Mouse (Mus musculus): Measurements from ENCODE around the gene Mlf2. TPM values are rescaled to one million over a fixed set of nuclear protein-coding genes. Genes with fewer than 3 reads are reported as not detected.
A peak's percentile ranks its signal among the peaks of the same experiment; 100 is the strongest.

Mlf2 gene
- polyA plus RNA-seq, 1 experiment from 2014 or later, result 257 TPM

DNA sequence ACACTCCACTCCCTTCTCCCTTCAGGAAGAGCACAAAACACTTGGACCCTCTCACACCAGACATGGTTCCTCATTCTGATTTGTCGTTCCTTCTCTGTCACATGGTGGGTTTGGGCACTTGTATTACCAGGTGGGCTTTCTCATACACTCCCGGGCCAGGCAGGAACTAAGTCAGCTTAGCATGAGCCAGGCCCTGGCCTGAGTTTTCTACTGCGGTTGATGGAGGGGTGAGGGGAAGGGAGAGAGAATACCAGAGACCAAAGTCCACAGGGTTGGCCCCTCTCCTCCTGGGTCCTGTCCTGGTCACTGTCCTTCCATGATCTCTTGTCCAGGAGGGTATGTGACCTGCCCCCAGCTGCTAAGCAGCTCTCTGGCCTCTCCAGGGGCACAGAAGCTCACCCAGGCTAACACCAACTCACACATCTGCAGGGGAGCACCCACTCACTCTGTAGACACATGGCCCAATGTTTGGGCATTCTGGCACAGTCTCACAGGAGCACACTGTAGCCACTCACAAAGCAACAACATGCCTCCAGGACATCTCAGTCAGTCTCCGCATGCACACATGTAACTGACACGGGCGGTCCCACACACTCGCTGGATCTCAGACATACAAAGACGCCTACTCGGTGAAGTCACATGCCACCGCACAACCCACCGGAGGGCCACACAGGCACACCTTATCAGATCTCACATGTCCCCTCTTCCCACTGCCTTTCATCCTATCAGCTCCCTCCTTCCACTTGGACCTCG is 15.1 kb upstream of the Mlf2 start:
- peak overlapping the region; percentile 95 for H3K4me2 ChIP-seq
- no peaks in the 10 kb centered on the region for H3K9me3 ChIP-seq (ENCODE audit: control insufficient read depth, low read length)
- ATAC-seq (replicated peaks; ENCODE audit: low FRiP score) (no peak), DNase-seq (ENCODE audit: low spot score) (peak; percentile 43)
- no peak overlapping the region for H3K27ac ChIP-seq (ENCODE audit: low read depth, low read length)
- peak overlapping the region; percentile 88 for H3K4me3 ChIP-seq (ENCODE audit: low read depth, low read length)
- peaks cover 26% of the 10 kb centered on the region for H3K4me1 ChIP-seq (replicated peaks; ENCODE audit: control insufficient read depth, insufficient read depth, low read length)
- peaks cover 2% of the 10 kb centered on the region; the same call in 1 of the 2 replicates for H3K36me3 ChIP-seq (ENCODE audit: control insufficient read depth, insufficient read depth, low read length)
- WGBS, result 14% methylated on average over 12 of the region's 12 CpGs
- peak overlapping the region; percentile 86 for H3K9ac ChIP-seq (ENCODE audit: low read depth, low read length)
- peaks cover 50% of the 10 kb centered on the region for H3K27me3 ChIP-seq (replicated peaks; ENCODE audit: control insufficient read depth, insufficient read depth, low read length)

DNA sequence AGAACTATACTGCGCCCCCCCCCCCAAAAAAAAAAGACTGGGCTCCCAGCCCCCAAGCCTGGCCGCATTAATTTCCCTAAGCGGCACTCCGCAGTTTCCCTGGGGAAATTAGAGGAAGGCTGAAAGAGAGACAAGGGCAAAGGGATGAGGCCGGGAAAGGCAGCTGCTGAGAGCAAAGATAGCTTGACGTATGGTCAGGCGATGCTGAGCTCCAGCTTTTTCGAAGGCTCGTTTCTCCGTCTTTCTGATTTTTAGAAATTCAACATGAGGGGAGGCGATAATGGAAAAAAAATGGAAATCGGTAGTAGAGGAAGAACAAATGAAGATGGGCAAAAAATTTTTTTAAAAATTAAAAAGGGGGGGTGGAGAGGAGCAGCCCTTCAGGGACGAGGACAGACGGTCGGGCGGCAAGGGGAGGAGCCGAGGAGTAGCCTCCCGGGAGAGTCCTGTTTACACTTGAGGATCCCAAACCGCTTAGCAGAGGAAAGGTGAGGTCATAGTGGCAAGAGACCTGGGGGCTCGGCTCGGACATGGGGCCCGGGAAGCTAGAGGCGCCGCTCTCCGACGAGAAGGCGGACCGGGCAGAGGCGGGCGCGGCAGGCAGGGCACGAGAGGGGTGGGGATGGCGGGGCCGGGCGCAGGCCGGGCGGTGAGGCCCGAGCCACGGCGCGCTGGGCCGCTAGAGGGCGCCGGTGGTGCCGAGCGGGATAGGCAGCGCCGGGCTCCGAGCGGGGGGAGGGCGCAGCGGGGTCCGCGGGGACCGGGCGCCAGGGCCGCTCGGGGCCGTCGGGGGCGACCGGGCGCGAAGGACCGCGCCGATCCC is 14.3 kb upstream of the Mlf2 start:
- Histone ChIP-seq H3K9me3 (ENCODE audit: control insufficient read depth, low read length) (no peaks in the 10 kb centered on the region), H3K27me3 (replicated peaks; ENCODE audit: control insufficient read depth, insufficient read depth, low read length) (peaks cover 45% of the 10 kb centered on the region), H3K4me2 (peak overlapping the region; percentile 95), H3K27ac (ENCODE audit: low read depth, low read length) (peak overlapping the region; percentile 96), H3K4me3 (ENCODE audit: low read depth, low read length) (peak overlapping the region; percentile 88), H3K36me3 (ENCODE audit: control insufficient read depth, insufficient read depth, low read length) (peaks cover 2% of the 10 kb centered on the region; the same call in 1 of the 2 replicates), H3K4me1 (replicated peaks; ENCODE audit: control insufficient read depth, insufficient read depth, low read length) (peaks cover 30% of the 10 kb centered on the region), H3K9ac (ENCODE audit: low read depth, low read length) (peak overlapping the region; percentile 86)
- DNase-seq (ENCODE audit: low spot score) (peak; percentile 88), ATAC-seq (replicated peaks; ENCODE audit: low FRiP score) (peak; percentile 81)
- 2% methylated on average over 54 of the region's 67 CpGs for WGBS

DNA sequence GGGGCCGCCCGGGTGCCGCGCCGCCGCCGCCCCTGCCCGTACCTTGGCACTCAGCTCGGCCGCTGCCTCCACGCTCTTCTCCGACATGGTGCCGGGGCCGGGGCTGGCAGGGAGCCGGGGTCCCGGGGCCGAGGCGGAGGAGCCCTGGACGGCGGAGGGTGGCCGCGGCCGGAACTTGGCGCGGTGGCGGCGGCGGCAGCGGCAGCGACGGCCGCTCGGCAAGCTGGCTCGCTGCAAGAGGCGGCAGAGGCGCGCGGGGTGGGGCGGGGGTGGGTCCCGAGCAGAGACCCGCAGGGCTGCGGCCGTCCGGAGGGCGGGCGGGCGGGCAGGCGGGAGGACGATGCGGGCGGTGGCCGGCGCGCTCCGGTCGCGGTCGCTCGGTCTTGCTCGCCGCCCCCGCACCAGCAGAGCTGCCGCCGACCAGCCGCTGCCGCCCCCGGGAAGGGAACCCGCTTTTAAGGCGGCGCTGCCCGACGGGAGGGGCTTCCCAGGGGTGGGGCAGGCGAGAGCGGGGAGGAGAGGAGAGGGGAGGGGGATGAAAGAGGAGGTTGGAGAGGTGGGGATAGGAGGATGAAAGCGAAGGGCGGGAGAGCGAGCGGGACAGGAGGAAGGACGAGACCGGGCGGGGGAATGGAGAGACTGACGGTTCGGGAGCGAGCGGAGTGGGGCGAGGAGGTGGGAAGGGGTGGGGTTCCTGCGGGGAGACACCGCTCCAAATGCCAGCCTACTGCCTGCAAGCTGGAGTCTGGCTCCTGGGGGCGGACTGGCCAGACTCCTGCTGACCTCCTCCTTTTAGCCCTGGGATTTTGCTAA is 13.5 kb upstream of the Mlf2 start:
- Histone ChIP-seq H3K4me1 (replicated peaks; ENCODE audit: control insufficient read depth, insufficient read depth, low read length) (peaks cover 30% of the 10 kb centered on the region), H3K27ac (ENCODE audit: low read depth, low read length) (peak overlapping the region; percentile 96), H3K27me3 (replicated peaks; ENCODE audit: control insufficient read depth, insufficient read depth, low read length) (peaks cover 43% of the 10 kb centered on the region), H3K4me3 (ENCODE audit: low read depth, low read length) (peak overlapping the region; percentile 88), H3K9ac (ENCODE audit: low read depth, low read length) (peak overlapping the region; percentile 86), H3K36me3 (ENCODE audit: control insufficient read depth, insufficient read depth, low read length) (peaks cover 2% of the 10 kb centered on the region; the same call in 1 of the 2 replicates), H3K9me3 (ENCODE audit: control insufficient read depth, low read length) (no peaks in the 10 kb centered on the region), H3K4me2 (peak overlapping the region; percentile 95)
- DNase-seq (ENCODE audit: low spot score) (peak; percentile 83), ATAC-seq (replicated peaks; ENCODE audit: low FRiP score) (peak; percentile 44)
- WGBS, result 1% methylated on average over 68 of the region's 89 CpGs

DNA sequence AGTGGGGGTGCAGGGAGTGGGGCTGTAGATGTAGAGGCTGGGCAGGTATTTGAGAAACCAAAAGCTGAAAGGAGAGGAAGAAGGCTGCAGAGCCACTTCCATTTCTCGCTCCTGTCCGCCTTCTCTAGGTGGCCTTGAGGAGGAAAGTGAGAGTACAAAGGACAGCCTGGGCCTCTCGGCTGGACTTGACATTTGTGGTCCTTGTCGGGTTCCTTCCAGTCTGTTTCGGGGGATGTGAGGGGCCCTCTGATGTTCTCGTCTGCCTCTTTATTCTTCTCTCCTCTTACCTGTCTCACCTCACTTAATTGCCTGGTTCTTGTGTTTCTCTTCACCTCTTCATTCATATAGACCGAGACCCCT is 12.9 kb upstream of the Mlf2 start:
- H3K4me2 ChIP-seq, result peak overlapping the region; percentile 95
- DNase-seq (ENCODE audit: low spot score) (no peak), ATAC-seq (replicated peaks; ENCODE audit: low FRiP score) (no peak; the same call in 1 of the 2 replicates)
- H3K4me1 ChIP-seq (replicated peaks; ENCODE audit: control insufficient read depth, insufficient read depth, low read length), result peaks cover 30% of the 10 kb centered on the region
- peak overlapping the region; percentile 88 for H3K4me3 ChIP-seq (ENCODE audit: low read depth, low read length)
- H3K9me3 ChIP-seq (ENCODE audit: control insufficient read depth, low read length), result no peaks in the 10 kb centered on the region
- H3K36me3 ChIP-seq (ENCODE audit: control insufficient read depth, insufficient read depth, low read length), result peaks cover 2% of the 10 kb centered on the region; the same call in 1 of the 2 replicates
- H3K27ac ChIP-seq (ENCODE audit: low read depth, low read length), result peak overlapping the region; percentile 96
- peaks cover 43% of the 10 kb centered on the region for H3K27me3 ChIP-seq (replicated peaks; ENCODE audit: control insufficient read depth, insufficient read depth, low read length)
- 13% methylated on average over 7 of the region's 7 CpGs for WGBS
- peak overlapping the region; percentile 86; the same call in 1 of the 2 replicates for H3K9ac ChIP-seq (ENCODE audit: low read depth, low read length)

DNA sequence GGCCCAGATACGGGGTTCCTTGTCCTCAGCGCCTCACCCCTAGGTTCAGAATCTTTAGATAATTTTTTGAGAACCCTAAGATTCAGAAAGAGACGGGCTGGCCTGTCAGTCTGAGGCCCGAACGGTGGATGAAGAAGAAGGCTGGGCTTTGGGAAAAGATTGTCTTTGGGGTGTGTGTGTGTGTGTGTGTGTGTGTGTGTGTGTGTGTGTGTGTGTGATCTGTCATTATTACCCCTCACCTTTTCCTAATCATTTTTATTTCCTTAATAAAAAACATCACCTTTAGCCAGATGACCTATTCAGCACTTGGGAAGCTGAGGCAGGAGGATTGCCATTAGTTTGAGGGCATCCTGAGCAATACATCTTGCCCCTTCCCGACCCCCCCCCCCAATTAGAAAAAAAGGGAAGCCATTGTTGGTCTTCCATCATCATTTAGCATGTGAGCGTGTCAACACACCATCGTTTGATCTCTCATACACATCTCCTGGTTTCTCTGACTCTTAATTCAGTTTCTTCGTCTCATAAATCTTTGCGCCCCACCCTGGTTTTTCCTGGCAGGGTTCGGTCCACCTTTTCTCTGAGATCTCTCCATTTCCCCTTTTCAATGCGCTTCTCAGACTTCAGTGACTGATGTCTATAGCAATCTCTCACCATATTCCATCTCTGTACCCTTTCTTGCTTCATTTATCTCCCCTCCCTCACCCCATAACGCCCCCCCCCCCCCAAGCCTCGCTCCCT is 12.1 kb upstream of the Mlf2 start:
- H3K27ac ChIP-seq (ENCODE audit: low read depth, low read length), result peak overlapping the region; percentile 96
- 23% methylated on average over 14 of the region's 14 CpGs for WGBS
- H3K4me2 ChIP-seq, result peak overlapping the region; percentile 95
- DNase-seq (ENCODE audit: low spot score), result no peak
- H3K9ac ChIP-seq (ENCODE audit: low read depth, low read length), result no peak overlapping the region; the same call in 1 of the 2 replicates
- peaks cover under 1% of the 10 kb centered on the region; the same call in 1 of the 2 replicates for H3K36me3 ChIP-seq (ENCODE audit: control insufficient read depth, insufficient read depth, low read length)
- H3K4me3 ChIP-seq (ENCODE audit: low read depth, low read length), result no peak overlapping the region
- H3K27me3 ChIP-seq (replicated peaks; ENCODE audit: control insufficient read depth, insufficient read depth, low read length), result peaks cover 43% of the 10 kb centered on the region
- peaks cover 27% of the 10 kb centered on the region for H3K4me1 ChIP-seq (replicated peaks; ENCODE audit: control insufficient read depth, insufficient read depth, low read length)
- no peak for ATAC-seq (replicated peaks; ENCODE audit: low FRiP score)
- no peaks in the 10 kb centered on the region for H3K9me3 ChIP-seq (ENCODE audit: control insufficient read depth, low read length)

DNA sequence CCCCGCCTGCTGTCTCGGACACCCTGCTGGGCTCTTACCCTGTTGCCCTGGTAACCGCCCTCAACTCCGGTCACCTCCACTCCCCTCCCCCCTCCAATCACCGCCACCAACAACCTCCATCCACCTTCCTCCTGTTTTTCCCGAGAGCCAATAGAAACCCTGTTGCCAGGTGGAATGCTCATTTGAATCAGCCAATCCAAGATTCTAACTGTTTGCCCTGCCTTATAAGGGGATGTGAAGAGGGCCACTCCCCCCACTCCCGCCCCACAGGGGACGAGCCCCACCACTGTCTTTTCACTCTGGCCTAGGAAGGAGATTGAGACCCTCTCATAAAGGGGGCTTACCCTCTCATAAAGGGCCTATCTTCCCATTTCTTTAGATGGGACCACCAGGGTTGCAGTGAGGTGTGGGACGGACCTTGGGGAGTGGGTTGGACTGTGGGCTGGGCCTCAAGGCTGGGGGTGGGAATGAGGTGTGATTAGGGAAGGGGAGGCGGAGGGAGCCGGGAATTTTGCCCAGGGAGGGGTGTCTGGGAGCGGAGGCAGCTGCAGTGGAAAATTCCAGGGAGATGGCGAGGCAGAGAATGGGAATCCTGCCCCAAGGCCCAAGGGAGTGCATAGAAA is 11.4 kb upstream of the Mlf2 start, which contains the start of gene Ptms:
Gene Ptms (minus strand): TSS at position 409 of the 623 bp plus-strand sequence.
- ATAC-seq (replicated peaks; ENCODE audit: low FRiP score) (peak; percentile 67), DNase-seq (ENCODE audit: low spot score) (peak; percentile 80)
- no peak within 1 kb of the TSS for H3K4me3 ChIP-seq (ENCODE audit: low read depth, low read length)
- no peaks in the 10 kb centered on the region for H3K9me3 ChIP-seq (ENCODE audit: control insufficient read depth, low read length)
- H3K27ac ChIP-seq (ENCODE audit: low read depth, low read length), result peak within 1 kb of the TSS; percentile 74
- WGBS, result 11% methylated on average over 13 of the region's 13 CpGs
- peak within 1 kb of the TSS; percentile 44 for H3K4me2 ChIP-seq
- peak within 1 kb of the TSS; percentile 1; the same call in 1 of the 2 replicates for H3K9ac ChIP-seq (ENCODE audit: low read depth, low read length)
- H3K4me1 ChIP-seq (replicated peaks; ENCODE audit: control insufficient read depth, insufficient read depth, low read length), result peaks cover 27% of the 10 kb centered on the region
- H3K36me3 ChIP-seq (ENCODE audit: control insufficient read depth, insufficient read depth, low read length), result no peaks in the 10 kb centered on the region
- H3K27me3 ChIP-seq (replicated peaks; ENCODE audit: control insufficient read depth, insufficient read depth, low read length), result peaks cover 37% of the 10 kb centered on the region

DNA sequence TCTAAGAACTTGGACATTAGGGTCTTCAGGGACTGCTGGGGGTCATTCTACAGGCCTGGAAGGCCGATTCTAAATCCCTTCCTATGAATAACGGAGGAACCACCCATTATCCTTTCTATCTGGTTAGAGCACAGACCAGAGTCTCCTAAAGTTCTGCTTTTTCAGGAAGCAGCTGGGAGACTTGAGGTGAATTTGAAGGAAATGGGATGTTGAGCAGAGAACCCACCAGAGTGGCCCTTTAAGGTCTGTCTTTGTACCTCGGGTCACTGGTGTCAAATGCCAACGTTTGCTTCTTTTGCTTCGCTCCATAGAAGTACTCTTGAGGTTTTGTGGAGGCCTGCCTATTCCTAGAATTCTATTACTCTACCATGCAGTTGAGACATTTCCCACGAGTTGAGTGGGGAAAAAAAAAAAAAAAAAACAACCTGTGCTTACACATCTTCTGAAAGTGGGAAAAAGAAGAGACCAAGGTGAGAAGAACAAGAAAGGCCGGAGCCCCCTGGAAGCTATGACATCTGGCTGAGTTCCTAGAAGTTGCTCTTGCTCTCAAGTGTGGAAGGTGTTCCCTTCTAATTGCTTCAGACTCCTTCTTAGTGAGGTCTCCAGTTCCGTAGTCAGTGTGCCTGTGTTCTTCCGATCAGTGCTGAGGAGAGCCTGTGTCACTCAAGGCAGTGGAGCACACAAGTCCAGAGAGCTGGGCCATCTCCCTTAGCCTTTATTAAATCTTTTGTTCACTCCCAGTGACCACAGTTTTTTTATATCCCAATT is 10.7 kb upstream of the Mlf2 start:
- peaks cover 30% of the 10 kb centered on the region for H3K27me3 ChIP-seq (replicated peaks; ENCODE audit: control insufficient read depth, insufficient read depth, low read length)
- H3K36me3 ChIP-seq (ENCODE audit: control insufficient read depth, insufficient read depth, low read length), result no peaks in the 10 kb centered on the region
- H3K27ac ChIP-seq (ENCODE audit: low read depth, low read length), result peak overlapping the region; percentile 74
- no peak for DNase-seq (ENCODE audit: low spot score)
- 33% methylated on average over 9 of the region's 9 CpGs for WGBS
- peaks cover 26% of the 10 kb centered on the region for H3K4me1 ChIP-seq (replicated peaks; ENCODE audit: control insufficient read depth, insufficient read depth, low read length)
- no peak for ATAC-seq (replicated peaks; ENCODE audit: low FRiP score)
- peak overlapping the region; percentile 1; the same call in 1 of the 2 replicates for H3K9ac ChIP-seq (ENCODE audit: low read depth, low read length)
- H3K4me3 ChIP-seq (ENCODE audit: low read depth, low read length), result no peak overlapping the region
- peak overlapping the region; percentile 40 for H3K4me2 ChIP-seq
- H3K9me3 ChIP-seq (ENCODE audit: control insufficient read depth, low read length), result no peaks in the 10 kb centered on the region

All from liver, embryonic 11.5 days (tissue).